Mouse (Mus musculus): ENCODE results near the gene Pten. TPM values are rescaled to one million over a fixed set of nuclear protein-coding genes. Genes with fewer than 3 reads are reported as not detected.

The Pten gene
- polyA plus RNA-seq, 1 experiment from 2014 or later: 11.0 TPM

DNA sequence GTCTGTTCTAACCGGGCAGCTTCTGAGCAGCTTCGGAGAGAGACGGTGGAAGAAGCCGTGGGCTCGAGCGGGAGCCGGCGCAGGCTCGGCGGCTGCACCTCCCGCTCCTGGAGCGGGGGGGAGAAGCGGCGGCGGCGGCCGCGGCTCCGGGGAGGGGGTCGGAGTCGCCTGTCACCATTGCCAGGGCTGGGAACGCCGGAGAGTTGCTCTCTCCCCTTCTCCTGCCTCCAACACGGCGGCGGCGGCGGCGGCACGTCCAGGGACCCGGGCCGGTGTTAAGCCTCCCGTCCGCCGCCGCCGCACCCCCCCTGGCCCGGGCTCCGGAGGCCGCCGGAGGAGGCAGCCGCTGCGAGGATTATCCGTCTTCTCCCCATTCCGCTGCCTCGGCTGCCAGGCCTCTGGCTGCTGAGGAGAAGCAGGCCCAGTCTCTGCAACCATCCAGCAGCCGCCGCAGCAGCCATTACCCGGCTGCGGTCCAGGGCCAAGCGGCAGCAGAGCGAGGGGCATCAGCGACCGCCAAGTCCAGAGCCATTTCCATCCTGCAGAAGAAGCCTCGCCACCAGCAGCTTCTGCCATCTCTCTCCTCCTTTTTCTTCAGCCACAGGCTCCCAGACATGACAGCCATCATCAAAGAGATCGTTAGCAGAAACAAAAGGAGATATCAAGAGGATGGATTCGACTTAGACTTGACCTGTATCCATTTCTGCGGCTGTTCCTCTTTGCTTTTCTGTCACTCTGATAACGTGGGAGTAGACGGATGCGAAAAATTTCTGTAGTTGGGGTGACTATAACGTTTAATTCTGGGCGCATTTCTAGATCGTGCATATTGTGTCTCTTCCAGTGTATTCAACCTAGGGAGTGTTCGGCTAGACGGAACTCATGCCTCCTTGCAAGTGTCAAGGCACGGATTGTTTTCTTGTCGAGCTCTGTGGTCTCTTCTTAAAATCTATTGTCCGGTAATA lies 815 bp downstream of the Pten start:
- Histone ChIP-seq H3K4me3 (ENCODE audit: low read depth, low read length) (peak overlapping the region; percentile 79), H3K27me3 (ENCODE audit: control insufficient read depth, insufficient read depth, low read length) (no peaks in the 10 kb centered on the region), H3K4me2 (ENCODE audit: low read depth, low read length, severe bottlenecking) (peak overlapping the region; percentile 98), H3K36me3 (ENCODE audit: control insufficient read depth, insufficient read depth, low read length) (no peaks in the 10 kb centered on the region), H3K9ac (ENCODE audit: low read length) (peak overlapping the region; percentile 90), H3K9me3 (ENCODE audit: control insufficient read depth, low read length) (no peaks in the 10 kb centered on the region), H3K27ac (ENCODE audit: low read depth, low read length) (peak overlapping the region; percentile 95), H3K4me1 (replicated peaks; ENCODE audit: control insufficient read depth, insufficient read depth, low read length) (no peaks in the 10 kb centered on the region)
- DNase-seq (ENCODE audit: low spot score) (peak; percentile 82), ATAC-seq (replicated peaks; ENCODE audit: low FRiP score) (peak; percentile 6)
- under 1% methylated on average over 54 of the region's 69 CpGs for WGBS

DNA sequence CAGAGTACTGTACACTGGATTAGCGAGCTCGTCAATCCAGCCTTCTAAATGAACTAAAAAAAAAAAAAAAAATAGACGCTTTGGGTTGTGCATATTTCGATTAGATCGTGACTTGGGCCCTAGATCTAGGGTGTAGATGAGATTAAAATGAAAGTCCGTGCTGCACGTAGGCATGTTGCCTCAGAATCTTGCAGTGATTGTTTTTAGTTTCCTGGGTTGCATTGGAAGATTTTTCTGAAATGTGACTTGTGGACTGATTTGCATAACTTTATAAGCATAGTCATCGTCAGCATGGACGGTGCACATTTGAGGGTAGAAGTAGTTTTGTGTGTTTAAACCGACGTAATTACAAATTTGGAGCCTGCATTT lies 1.5 kb downstream of the Pten start:
- WGBS: under 1% methylated on average over 11 of the region's 11 CpGs
- Histone ChIP-seq H3K9me3 (ENCODE audit: control insufficient read depth, low read length) (no peaks in the 10 kb centered on the region), H3K27ac (ENCODE audit: low read depth, low read length) (no peak overlapping the region), H3K4me2 (ENCODE audit: low read depth, low read length, severe bottlenecking) (peak overlapping the region; percentile 98), H3K36me3 (ENCODE audit: control insufficient read depth, insufficient read depth, low read length) (no peaks in the 10 kb centered on the region), H3K27me3 (ENCODE audit: control insufficient read depth, insufficient read depth, low read length) (no peaks in the 10 kb centered on the region), H3K9ac (ENCODE audit: low read length) (peak overlapping the region; percentile 90), H3K4me1 (replicated peaks; ENCODE audit: control insufficient read depth, insufficient read depth, low read length) (no peaks in the 10 kb centered on the region), H3K4me3 (ENCODE audit: low read depth, low read length) (peak overlapping the region; percentile 79)
- no peak for ATAC-seq (replicated peaks; ENCODE audit: low FRiP score)
- DNase-seq (ENCODE audit: low spot score): no peak

DNA sequence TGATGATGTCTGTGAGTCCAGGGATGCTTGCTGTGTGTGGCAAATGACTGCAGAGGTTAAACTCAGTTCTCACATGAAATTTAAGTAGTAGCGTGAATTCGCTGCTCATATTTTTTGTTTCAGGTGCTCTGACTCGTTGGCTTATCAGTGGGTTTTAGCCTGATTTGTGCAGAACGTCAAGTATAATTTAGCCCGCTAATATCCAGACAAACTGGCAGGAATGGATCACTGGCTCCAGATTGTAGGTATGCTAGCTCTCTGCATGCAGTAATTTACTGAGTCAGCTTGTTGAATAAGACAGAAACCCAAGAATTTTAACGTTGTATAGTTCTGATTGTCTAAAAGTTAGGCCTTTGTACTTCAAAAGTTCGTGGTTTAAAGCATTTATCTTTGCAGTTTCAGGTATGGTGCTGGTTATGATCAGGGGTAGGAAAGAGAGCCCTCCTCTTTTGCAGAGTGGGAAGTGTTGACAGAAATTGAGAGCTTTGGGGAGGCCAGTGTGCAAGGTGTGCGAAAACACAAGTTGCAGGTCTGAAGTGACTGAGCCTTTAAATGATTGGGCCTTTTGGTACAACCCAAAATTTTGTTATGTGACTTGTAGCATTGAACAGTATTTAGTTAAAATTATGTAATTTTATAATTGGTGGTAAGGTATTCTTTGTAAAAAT lies 2.2 kb downstream of the Pten start:
- ATAC-seq (replicated peaks; ENCODE audit: low FRiP score) (no peak), DNase-seq (ENCODE audit: low spot score) (no peak)
- Histone ChIP-seq H3K9ac (ENCODE audit: low read length) (peak overlapping the region; percentile 90), H3K27ac (ENCODE audit: low read depth, low read length) (no peak overlapping the region), H3K36me3 (ENCODE audit: control insufficient read depth, insufficient read depth, low read length) (no peaks in the 10 kb centered on the region), H3K4me2 (ENCODE audit: low read depth, low read length, severe bottlenecking) (peak overlapping the region; percentile 98), H3K9me3 (ENCODE audit: control insufficient read depth, low read length) (no peaks in the 10 kb centered on the region), H3K27me3 (ENCODE audit: control insufficient read depth, insufficient read depth, low read length) (no peaks in the 10 kb centered on the region), H3K4me3 (ENCODE audit: low read depth, low read length) (peak overlapping the region; percentile 79), H3K4me1 (replicated peaks; ENCODE audit: control insufficient read depth, insufficient read depth, low read length) (no peaks in the 10 kb centered on the region)
- 3% methylated on average over 8 of the region's 8 CpGs for WGBS

DNA sequence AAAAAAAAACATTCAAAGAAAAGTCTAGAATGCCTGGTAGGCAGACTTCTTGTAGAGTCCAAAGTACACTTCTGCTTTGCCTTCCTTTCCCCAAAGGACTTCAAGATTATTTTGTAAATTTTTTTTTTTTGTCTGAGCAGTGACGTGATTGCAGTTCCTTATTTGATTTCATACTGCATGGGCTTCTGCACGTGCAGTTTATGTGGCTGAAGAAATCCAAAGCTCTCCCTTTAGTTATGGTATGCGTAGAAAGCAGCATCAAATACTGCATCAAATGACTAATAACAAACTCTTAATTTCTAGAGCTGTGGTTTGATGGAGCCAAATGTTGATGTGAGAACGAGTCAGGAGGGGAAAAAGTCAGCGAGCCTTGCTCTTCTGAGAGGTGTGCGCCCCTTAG lies 3.2 kb downstream of the Pten start:
- H3K4me3 ChIP-seq (ENCODE audit: low read depth, low read length): peak overlapping the region; percentile 13; the same call in 1 of the 2 replicates
- peak overlapping the region; percentile 98 for H3K4me2 ChIP-seq (ENCODE audit: low read depth, low read length, severe bottlenecking)
- H3K27ac ChIP-seq (ENCODE audit: low read depth, low read length): no peak overlapping the region
- 32% methylated on average over 6 of the region's 6 CpGs for WGBS
- no peaks in the 10 kb centered on the region for H3K9me3 ChIP-seq (ENCODE audit: control insufficient read depth, low read length)
- no peaks in the 10 kb centered on the region for H3K27me3 ChIP-seq (ENCODE audit: control insufficient read depth, insufficient read depth, low read length)
- ATAC-seq (replicated peaks; ENCODE audit: low FRiP score) (no peak), DNase-seq (ENCODE audit: low spot score) (no peak)
- H3K36me3 ChIP-seq (ENCODE audit: control insufficient read depth, insufficient read depth, low read length): no peaks in the 10 kb centered on the region
- H3K4me1 ChIP-seq (replicated peaks; ENCODE audit: control insufficient read depth, insufficient read depth, low read length): no peaks in the 10 kb centered on the region
- H3K9ac ChIP-seq (ENCODE audit: low read length): 0 out of 2 replicates have a peak overlapping the region, but pooled peaks have one; percentile 2

DNA sequence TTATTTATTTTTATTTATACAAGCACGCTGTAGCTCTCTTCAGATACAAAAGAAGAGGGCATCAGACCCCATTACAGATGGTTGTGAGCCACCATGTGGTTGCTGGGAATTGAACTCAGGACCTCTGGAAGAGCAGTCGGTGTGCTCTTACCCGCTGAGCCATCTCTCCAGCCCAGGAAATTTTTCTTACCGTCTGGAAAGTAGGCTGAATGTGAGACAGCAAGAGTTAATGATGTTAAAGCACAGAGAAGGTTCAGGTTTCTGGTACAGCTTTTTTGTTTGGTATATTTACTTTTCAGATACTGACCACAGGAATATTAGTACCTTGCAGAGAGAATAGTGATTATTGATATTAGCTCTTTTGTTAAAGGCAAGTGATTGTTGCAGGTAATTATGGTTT lies 3.9 kb downstream of the Pten start:
- Histone ChIP-seq H3K4me3 (ENCODE audit: low read depth, low read length) (no peak overlapping the region), H3K4me2 (ENCODE audit: low read depth, low read length, severe bottlenecking) (no peak overlapping the region), H3K4me1 (replicated peaks; ENCODE audit: control insufficient read depth, insufficient read depth, low read length) (no peaks in the 10 kb centered on the region), H3K27me3 (ENCODE audit: control insufficient read depth, insufficient read depth, low read length) (no peaks in the 10 kb centered on the region), H3K9ac (ENCODE audit: low read length) (no peak overlapping the region), H3K27ac (ENCODE audit: low read depth, low read length) (no peak overlapping the region), H3K36me3 (ENCODE audit: control insufficient read depth, insufficient read depth, low read length) (no peaks in the 10 kb centered on the region), H3K9me3 (ENCODE audit: control insufficient read depth, low read length) (no peaks in the 10 kb centered on the region)
- DNase-seq (ENCODE audit: low spot score): no peak
- no peak for ATAC-seq (replicated peaks; ENCODE audit: low FRiP score)
- WGBS: 68% methylated on average over 4 of the region's 4 CpGs

DNA sequence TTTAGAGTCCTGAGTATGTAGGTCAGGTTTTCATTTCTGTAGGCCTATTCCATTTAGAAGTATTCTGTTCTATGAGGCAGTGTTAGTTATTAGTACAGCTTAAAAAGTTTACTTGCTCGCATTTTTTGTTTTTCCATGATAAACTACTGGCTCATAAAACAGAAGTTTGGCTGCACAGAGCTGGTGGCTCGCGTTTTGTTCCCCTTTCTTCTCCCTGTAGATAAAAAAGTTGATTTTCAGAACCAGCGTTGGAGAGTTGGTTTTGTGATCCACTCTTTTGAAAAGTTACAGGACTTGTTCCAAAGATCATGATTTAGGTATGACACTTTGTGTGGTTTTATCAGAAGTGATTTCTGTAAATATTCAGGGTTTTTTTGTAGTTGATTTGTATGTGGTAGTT lies 5.2 kb downstream of the Pten start:
- Histone ChIP-seq H3K9ac (ENCODE audit: low read length) (no peak overlapping the region), H3K27me3 (ENCODE audit: control insufficient read depth, insufficient read depth, low read length) (no peaks in the 10 kb centered on the region), H3K4me2 (ENCODE audit: low read depth, low read length, severe bottlenecking) (no peak overlapping the region), H3K9me3 (ENCODE audit: control insufficient read depth, low read length) (no peaks in the 10 kb centered on the region), H3K27ac (ENCODE audit: low read depth, low read length) (no peak overlapping the region), H3K4me3 (ENCODE audit: low read depth, low read length) (no peak overlapping the region), H3K36me3 (ENCODE audit: control insufficient read depth, insufficient read depth, low read length) (no peaks in the 10 kb centered on the region), H3K4me1 (replicated peaks; ENCODE audit: control insufficient read depth, insufficient read depth, low read length) (no peaks in the 10 kb centered on the region)
- ATAC-seq (replicated peaks; ENCODE audit: low FRiP score): no peak
- DNase-seq (ENCODE audit: low spot score): no peak
- 93% methylated on average over 4 of the region's 4 CpGs for WGBS

DNA sequence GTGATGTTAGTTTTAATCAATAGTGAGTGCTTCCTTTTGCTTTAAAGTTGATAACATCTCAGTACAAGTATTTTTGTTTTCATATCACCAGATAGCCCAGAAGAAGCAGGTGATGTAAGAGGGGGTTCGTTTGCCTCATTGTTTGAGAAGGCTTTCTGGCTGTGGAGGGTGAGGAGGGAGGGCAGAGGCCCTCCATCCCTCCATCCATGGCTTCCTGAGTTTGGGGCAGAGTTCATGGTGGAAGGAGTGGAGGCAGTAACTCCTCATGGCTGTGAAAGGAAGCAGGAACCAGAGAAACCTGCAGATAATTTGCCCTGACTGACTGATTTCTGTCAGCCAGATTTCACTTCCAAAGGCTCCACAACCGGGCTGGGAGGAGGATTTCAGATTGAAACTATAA lies 21.1 kb downstream of the Pten start:
- Histone ChIP-seq H3K4me2 (ENCODE audit: low read depth, low read length, severe bottlenecking) (no peak overlapping the region), H3K27ac (ENCODE audit: low read depth, low read length) (no peak overlapping the region), H3K27me3 (ENCODE audit: control insufficient read depth, insufficient read depth, low read length) (no peaks in the 10 kb centered on the region), H3K9ac (ENCODE audit: low read length) (no peak overlapping the region), H3K4me1 (replicated peaks; ENCODE audit: control insufficient read depth, insufficient read depth, low read length) (no peaks in the 10 kb centered on the region), H3K4me3 (ENCODE audit: low read depth, low read length) (no peak overlapping the region), H3K36me3 (ENCODE audit: control insufficient read depth, insufficient read depth, low read length) (no peaks in the 10 kb centered on the region), H3K9me3 (ENCODE audit: control insufficient read depth, low read length) (no peaks in the 10 kb centered on the region)
- DNase-seq (ENCODE audit: low spot score) (no peak), ATAC-seq (replicated peaks; ENCODE audit: low FRiP score) (no peak)
- 66% methylated on average over 2 of the region's 2 CpGs for WGBS

DNA sequence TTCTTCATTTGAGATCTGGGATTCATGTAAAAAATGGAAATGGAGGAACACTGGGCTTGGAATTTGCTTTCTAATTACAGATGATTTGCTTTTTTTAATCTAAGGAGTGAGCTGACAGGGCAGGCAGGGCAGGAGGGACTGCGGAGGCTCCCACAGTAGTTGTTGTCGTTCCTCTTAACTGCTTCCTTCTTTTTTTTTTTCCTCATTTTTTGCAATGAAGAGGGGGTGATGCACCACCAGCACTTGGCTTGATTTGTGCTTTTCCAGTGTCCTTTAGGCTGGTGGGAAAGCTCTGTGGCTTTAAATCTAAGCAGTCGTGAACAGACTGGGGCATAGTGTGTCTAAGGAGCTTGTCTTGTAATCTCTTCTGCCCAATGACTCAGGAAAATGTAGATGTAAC lies 21.8 kb downstream of the Pten start:
- no peaks in the 10 kb centered on the region for H3K4me1 ChIP-seq (replicated peaks; ENCODE audit: control insufficient read depth, insufficient read depth, low read length)
- H3K36me3 ChIP-seq (ENCODE audit: control insufficient read depth, insufficient read depth, low read length): no peaks in the 10 kb centered on the region
- ATAC-seq (replicated peaks; ENCODE audit: low FRiP score): no peak
- no peaks in the 10 kb centered on the region for H3K27me3 ChIP-seq (ENCODE audit: control insufficient read depth, insufficient read depth, low read length)
- H3K9me3 ChIP-seq (ENCODE audit: control insufficient read depth, low read length): no peaks in the 10 kb centered on the region
- DNase-seq (ENCODE audit: low spot score): no peak
- H3K4me2 ChIP-seq (ENCODE audit: low read depth, low read length, severe bottlenecking): no peak overlapping the region
- H3K27ac ChIP-seq (ENCODE audit: low read depth, low read length): no peak overlapping the region
- no peak overlapping the region for H3K9ac ChIP-seq (ENCODE audit: low read length)
- H3K4me3 ChIP-seq (ENCODE audit: low read depth, low read length): no peak overlapping the region
- WGBS: 69% methylated on average over 3 of the region's 3 CpGs
